Mouse (Mus musculus) CH12.LX (cell line): ENCODE measurements around the gene Arl4c.

Source experiments
- CTCF ChIP-seq, 2 experiments: IDR thresholded peaks in 1 of 2; conservative IDR thresholded peaks in 1 of 2; 2 replicates each; pipeline ENCODE4 v1.5.1; 2011 to 2012; ENCODE audit warnings: low read depth in 2 of 2, low read length in 2 of 2, improper control_type of control experiment in 1 of 2, inconsistent platforms in 1 of 2, mild to moderate bottlenecking in 1 of 2, moderate library complexity in 1 of 2
- MEF2A ChIP-seq: IDR thresholded peaks from 2 replicates; pipeline ENCODE4 v1.6.1; 2014; ENCODE audit warnings: low read depth, mild to moderate bottlenecking, inconsistent platforms, low read length, improper control_type of control experiment, borderline replicate concordance
- POLR2A ChIP-seq: IDR thresholded peaks from 2 replicates; pipeline ENCODE4 v1.6.1; 2011; ENCODE audit warnings: low read depth, mild to moderate bottlenecking, improper control_type of control experiment, low read length

- TF ChIP-seq CTCF (conservative IDR thresholded peaks at IDR 0.05 in 1 of 2, IDR thresholded peaks at IDR 0.05 in 1 of 2; ENCODE audit: low read depth in 2 of 2, low read length in 2 of 2) (no peak), POLR2A (no peak), MEF2A (no peak)
Observed at GRCm38 (mm10) chr1:88739546-88739945, 37.5 kb upstream of the Arl4c start.
